Mouse (Mus musculus) erythroblast, embryonic 14.5 days (primary cell): ENCODE data around the gene Gm20441.

ENCODE experiments used
- GATA1 ChIP-seq: IDR thresholded peaks from 2 replicates; pipeline ENCODE4 v1.6.1; 2012; ENCODE audit warnings: low read length, inconsistent platforms, mixed read lengths
- TAL1 ChIP-seq: IDR thresholded peaks from 3 replicates; pipeline ENCODE4 v1.6.1; 2012; ENCODE audit warnings: low read length, inconsistent platforms, mixed read lengths

DNA sequence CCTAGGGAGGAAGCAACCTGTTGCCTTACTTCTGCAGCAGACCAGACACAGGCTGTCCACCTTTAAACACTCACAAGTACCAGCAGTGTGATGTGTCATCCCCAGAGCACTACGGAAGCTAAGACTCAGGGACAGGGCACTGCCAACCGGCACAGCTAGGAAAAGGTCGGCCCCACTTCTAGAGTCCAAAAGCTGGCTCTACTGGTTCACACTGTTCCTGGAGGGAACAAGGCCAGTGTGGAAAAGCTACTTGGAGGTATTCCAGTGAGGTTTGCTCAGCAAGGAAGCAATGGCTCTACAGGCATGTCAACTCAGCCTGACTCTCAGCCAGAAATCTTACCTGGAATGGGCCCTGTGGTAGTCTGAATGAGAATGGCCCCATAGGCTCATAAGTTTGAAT is 39.9 kb downstream of the Gm20441 start:
- TF ChIP-seq GATA1 (no peak), TAL1 (no peak)
